Mouse (Mus musculus): ENCODE results near the gene Pnmt.

GRCm38 (mm10) chr11:98412797-98413301 is 26.6 kb downstream of the Pnmt start:
- no peak for TF ChIP-seq CTCF (IDR thresholded peaks at IDR 0.05; ENCODE audit: extremely low read depth, insufficient read depth, low read length)
- TF ChIP-seq POLR2A (IDR thresholded peaks at IDR 0.05; ENCODE audit: extremely low read depth, insufficient read depth, low read length): no peak
